Mouse (Mus musculus): ENCODE measurements around the gene Cbx4. TPM values are rescaled to one million over a fixed set of nuclear protein-coding genes. Genes with fewer than 3 reads are reported as not detected.
A peak's percentile ranks its signal among the peaks of the same experiment; 100 is the strongest.

Gene Cbx4
- polyA plus RNA-seq, 1 experiment from 2014 or later, result 7.0 TPM

DNA sequence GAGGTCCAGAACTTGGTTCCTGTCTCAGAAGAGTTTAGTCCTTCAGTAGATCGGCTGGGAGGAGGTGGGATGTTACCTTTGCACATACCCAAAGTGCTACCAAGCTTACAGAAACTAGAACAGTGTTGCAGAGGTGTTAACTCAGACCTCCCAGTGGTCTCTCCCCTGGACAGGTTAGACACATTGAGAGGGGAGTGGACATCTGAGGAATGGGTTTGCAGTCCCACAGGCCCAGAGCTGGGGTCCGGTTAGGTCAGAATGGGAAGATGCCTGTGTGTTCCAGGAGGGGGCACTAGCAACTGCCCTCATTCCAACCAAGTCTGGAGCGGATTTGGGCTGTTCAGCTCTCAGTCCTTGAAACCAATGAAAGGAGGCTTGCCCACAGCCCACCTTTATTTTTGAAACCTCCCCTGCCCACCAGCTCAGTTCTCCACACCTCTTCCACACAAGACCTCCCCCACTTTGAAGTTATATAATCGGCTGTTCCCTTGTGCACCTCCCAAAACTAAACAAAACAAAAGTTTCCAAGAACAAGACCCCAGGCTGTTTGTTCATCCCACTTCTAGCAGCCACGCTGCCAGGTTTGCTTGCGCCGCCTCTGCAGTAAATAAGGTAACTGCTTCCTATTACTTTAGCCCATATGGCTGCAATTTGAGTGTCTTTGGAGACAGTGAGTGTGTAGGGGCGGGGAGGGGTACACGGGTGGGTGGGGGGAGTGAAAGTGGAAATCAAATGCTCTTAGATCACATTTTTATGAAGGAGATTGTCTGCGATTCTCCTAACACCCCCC lies 42.1 kb downstream of the Cbx4 start:
- H3K27me3 ChIP-seq (ENCODE audit: control insufficient read depth, insufficient read depth, low read length), result peaks cover 84% of the 10 kb centered on the region
- H3K9me3 ChIP-seq (ENCODE audit: control insufficient read depth, low read length), result no peaks in the 10 kb centered on the region
- ATAC-seq (replicated peaks; ENCODE audit: low FRiP score), result no peak
- H3K27ac ChIP-seq (ENCODE audit: low read depth, low read length), result no peak overlapping the region
- DNase-seq (ENCODE audit: low spot score), result peak; percentile 59
- H3K36me3 ChIP-seq (ENCODE audit: control insufficient read depth, insufficient read depth, low read length), result no peaks in the 10 kb centered on the region
- peaks cover 49% of the 10 kb centered on the region for H3K4me1 ChIP-seq (replicated peaks; ENCODE audit: control insufficient read depth, insufficient read depth, low read length)
- H3K9ac ChIP-seq (ENCODE audit: low read length), result no peak overlapping the region
- H3K4me3 ChIP-seq (ENCODE audit: low read depth, low read length), result no peak overlapping the region
- H3K4me2 ChIP-seq (ENCODE audit: low read depth, low read length, severe bottlenecking), result no peak overlapping the region
- WGBS, result 3% methylated on average over 10 of the region's 10 CpGs

- WGBS, result 0% methylated on average over 4 of the region's 4 CpGs
Observed at GRCm38 (mm10) chr11:119043273-119043540, 42.8 kb downstream of the Cbx4 start.

GRCm38 (mm10) chr11:119042466-119043272 lies 43.4 kb downstream of the Cbx4 start:
- no peak overlapping the region; the same call in 1 of the 2 replicates for H3K9ac ChIP-seq (ENCODE audit: low read length)
- no peak overlapping the region for H3K27ac ChIP-seq (ENCODE audit: low read depth, low read length)
- H3K9me3 ChIP-seq (ENCODE audit: control insufficient read depth, low read length), result no peaks in the 10 kb centered on the region
- H3K36me3 ChIP-seq (ENCODE audit: control insufficient read depth, insufficient read depth, low read length), result no peaks in the 10 kb centered on the region
- DNase-seq (ENCODE audit: low spot score), result peak; percentile 72
- H3K27me3 ChIP-seq (ENCODE audit: control insufficient read depth, insufficient read depth, low read length), result peaks cover 79% of the 10 kb centered on the region
- peaks cover 46% of the 10 kb centered on the region for H3K4me1 ChIP-seq (replicated peaks; ENCODE audit: control insufficient read depth, insufficient read depth, low read length)
- no peak overlapping the region for H3K4me3 ChIP-seq (ENCODE audit: low read depth, low read length)
- ATAC-seq (replicated peaks; ENCODE audit: low FRiP score), result no peak
- H3K4me2 ChIP-seq (ENCODE audit: low read depth, low read length, severe bottlenecking), result 0 out of 2 replicates have a peak overlapping the region, but pooled peaks have one; percentile 18
- under 1% methylated on average over 52 of the region's 52 CpGs for WGBS

More at GRCm38 (mm10) chr11:119043273-119043540, 42.8 kb downstream of the Cbx4 start:
- Histone ChIP-seq H3K4me3 (ENCODE audit: low read depth, low read length) (no peak overlapping the region), H3K9me3 (ENCODE audit: control insufficient read depth, low read length) (no peaks in the 10 kb centered on the region), H3K4me1 (replicated peaks; ENCODE audit: control insufficient read depth, insufficient read depth, low read length) (peaks cover 45% of the 10 kb centered on the region), H3K27ac (ENCODE audit: low read depth, low read length) (no peak overlapping the region), H3K27me3 (ENCODE audit: control insufficient read depth, insufficient read depth, low read length) (peaks cover 81% of the 10 kb centered on the region), H3K4me2 (ENCODE audit: low read depth, low read length, severe bottlenecking) (no peak overlapping the region), H3K9ac (ENCODE audit: low read length) (no peak overlapping the region), H3K36me3 (ENCODE audit: control insufficient read depth, insufficient read depth, low read length) (no peaks in the 10 kb centered on the region)
- ATAC-seq (replicated peaks; ENCODE audit: low FRiP score) (no peak), DNase-seq (ENCODE audit: low spot score) (no peak)

GRCm38 (mm10) chr11:119041750-119042465 lies 44.1 kb downstream of the Cbx4 start:
- H3K27ac ChIP-seq (ENCODE audit: low read depth, low read length), result no peak overlapping the region
- under 1% methylated on average over 30 of the region's 31 CpGs for WGBS
- peak overlapping the region; percentile 71 for H3K9ac ChIP-seq (ENCODE audit: low read length)
- peak overlapping the region; percentile 98 for H3K4me2 ChIP-seq (ENCODE audit: low read depth, low read length, severe bottlenecking)
- H3K4me3 ChIP-seq (ENCODE audit: low read depth, low read length), result peak overlapping the region; percentile 63
- ATAC-seq (replicated peaks; ENCODE audit: low FRiP score) (peak; percentile 21), DNase-seq (ENCODE audit: low spot score) (peak; percentile 73)
- H3K36me3 ChIP-seq (ENCODE audit: control insufficient read depth, insufficient read depth, low read length), result no peaks in the 10 kb centered on the region
- peaks cover 50% of the 10 kb centered on the region for H3K4me1 ChIP-seq (replicated peaks; ENCODE audit: control insufficient read depth, insufficient read depth, low read length)
- peaks cover 78% of the 10 kb centered on the region for H3K27me3 ChIP-seq (ENCODE audit: control insufficient read depth, insufficient read depth, low read length)
- no peaks in the 10 kb centered on the region for H3K9me3 ChIP-seq (ENCODE audit: control insufficient read depth, low read length)

GRCm38 (mm10) chr11:119041325-119041716 lies 44.7 kb downstream of the Cbx4 start:
- Histone ChIP-seq H3K36me3 (ENCODE audit: control insufficient read depth, insufficient read depth, low read length) (no peaks in the 10 kb centered on the region), H3K27me3 (ENCODE audit: control insufficient read depth, insufficient read depth, low read length) (peaks cover 76% of the 10 kb centered on the region), H3K27ac (ENCODE audit: low read depth, low read length) (0 out of 2 replicates have a peak overlapping the region, but pooled peaks have one; percentile 31), H3K4me3 (ENCODE audit: low read depth, low read length) (peak overlapping the region; percentile 63), H3K4me1 (replicated peaks; ENCODE audit: control insufficient read depth, insufficient read depth, low read length) (peaks cover 46% of the 10 kb centered on the region), H3K4me2 (ENCODE audit: low read depth, low read length, severe bottlenecking) (peak overlapping the region; percentile 98), H3K9ac (ENCODE audit: low read length) (peak overlapping the region; percentile 71), H3K9me3 (ENCODE audit: control insufficient read depth, low read length) (no peaks in the 10 kb centered on the region)
- under 1% methylated on average over 31 of the region's 31 CpGs for WGBS
- DNase-seq (ENCODE audit: low spot score) (peak; percentile 89), ATAC-seq (replicated peaks; ENCODE audit: low FRiP score) (no peak; the same call in none of the 2 replicates)

DNA sequence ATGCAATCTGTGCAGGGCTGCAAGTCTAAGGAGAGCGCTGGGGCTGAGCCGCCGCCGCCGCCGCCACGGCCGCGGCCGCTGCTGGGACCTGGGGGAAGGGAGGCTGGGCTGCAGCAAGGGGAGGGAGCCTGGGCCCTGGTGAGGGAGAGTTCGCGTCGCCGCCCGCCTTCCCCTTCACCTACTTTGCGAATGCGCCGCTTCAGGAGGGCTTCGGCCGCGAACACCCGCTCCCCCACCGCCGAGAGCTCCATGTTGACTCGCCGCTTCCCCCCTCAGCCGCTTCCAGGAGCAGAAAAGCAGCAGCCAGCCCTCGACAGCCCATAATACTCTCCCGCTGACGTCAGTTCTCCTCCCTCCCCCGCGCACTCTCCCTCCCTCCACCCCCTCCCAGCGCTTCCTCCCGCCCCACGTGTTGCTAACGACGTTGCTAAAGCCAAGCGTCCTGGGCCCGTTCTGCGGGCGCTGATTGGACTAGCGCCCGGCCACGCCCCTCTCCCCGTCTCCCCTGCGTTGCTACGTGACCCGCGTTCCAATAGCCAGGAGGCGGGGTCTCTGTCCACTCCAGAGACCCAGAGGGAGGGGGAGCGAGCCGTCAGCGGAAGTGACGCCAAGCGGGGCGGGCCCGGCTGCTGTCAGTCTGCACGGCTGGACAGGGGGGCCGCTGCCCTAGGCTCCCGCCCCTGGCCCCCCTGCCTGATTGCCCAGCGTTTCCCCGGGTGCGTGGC lies 45.3 kb downstream of the Cbx4 start, which contains the start of gene Cbx8:
TSS of gene Cbx8 (minus strand) at position 370 of the 725 bp plus-strand sequence.
- DNase-seq (ENCODE audit: low spot score), result peak; percentile 100
- H3K27me3 ChIP-seq (ENCODE audit: control insufficient read depth, insufficient read depth, low read length), result peaks cover 76% of the 10 kb centered on the region
- H3K4me2 ChIP-seq (ENCODE audit: low read depth, low read length, severe bottlenecking), result peak within 1 kb of the TSS; percentile 98
- peak within 1 kb of the TSS; percentile 64; the same call in 1 of the 2 replicates for H3K27ac ChIP-seq (ENCODE audit: low read depth, low read length)
- peak; percentile 91 for ATAC-seq (replicated peaks; ENCODE audit: low FRiP score)
- no peaks in the 10 kb centered on the region for H3K36me3 ChIP-seq (ENCODE audit: control insufficient read depth, insufficient read depth, low read length)
- H3K4me1 ChIP-seq (replicated peaks; ENCODE audit: control insufficient read depth, insufficient read depth, low read length), result peaks cover 46% of the 10 kb centered on the region
- H3K9me3 ChIP-seq (ENCODE audit: control insufficient read depth, low read length), result no peaks in the 10 kb centered on the region
- peak within 1 kb of the TSS; percentile 75 for H3K4me3 ChIP-seq (ENCODE audit: low read depth, low read length)
- WGBS, result under 1% methylated on average over 52 of the region's 63 CpGs
- H3K9ac ChIP-seq (ENCODE audit: low read length), result peak within 1 kb of the TSS; percentile 86

GRCm38 (mm10) chr11:119039732-119040512 lies 46.1 kb downstream of the Cbx4 start:
- no peaks in the 10 kb centered on the region for H3K36me3 ChIP-seq (ENCODE audit: control insufficient read depth, insufficient read depth, low read length)
- peak overlapping the region; percentile 86 for H3K4me2 ChIP-seq (ENCODE audit: low read depth, low read length, severe bottlenecking)
- H3K9me3 ChIP-seq (ENCODE audit: control insufficient read depth, low read length), result no peaks in the 10 kb centered on the region
- H3K9ac ChIP-seq (ENCODE audit: low read length), result peak overlapping the region; percentile 86
- DNase-seq (ENCODE audit: low spot score) (no peak), ATAC-seq (replicated peaks; ENCODE audit: low FRiP score) (no peak)
- H3K4me1 ChIP-seq (replicated peaks; ENCODE audit: control insufficient read depth, insufficient read depth, low read length), result peaks cover 49% of the 10 kb centered on the region
- peak overlapping the region; percentile 75 for H3K4me3 ChIP-seq (ENCODE audit: low read depth, low read length)
- H3K27ac ChIP-seq (ENCODE audit: low read depth, low read length), result peak overlapping the region; percentile 64; the same call in 1 of the 2 replicates
- WGBS, result 1% methylated on average over 21 of the region's 21 CpGs
- peaks cover 76% of the 10 kb centered on the region for H3K27me3 ChIP-seq (ENCODE audit: control insufficient read depth, insufficient read depth, low read length)

Measured in forebrain, embryonic 11.5 days (tissue).